Mouse (Mus musculus) lung, postnatal 0 days (tissue): ENCODE measurements around the gene Kalrn. TPM values are rescaled to one million over a fixed set of nuclear protein-coding genes. Genes with fewer than 3 reads are reported as not detected.
A peak's percentile ranks its signal among the peaks of the same experiment; 100 is the strongest.
"Not testable (repeated sequence)": the region's sequence is repeated elsewhere in the genome, so short reads cannot be mapped to it uniquely, and the experiment has no call there.

ENCODE experiments used
- ATAC-seq: fragments of 200-750 bp; cut with Nextera tagmentation; 2 replicates; pipeline ENCODE4 v1.8.0; 2017; ENCODE audit warnings: moderate library complexity
- DNase-seq: peaks from one replicate; pipeline ENCODE4 v3.0.0-alpha.2; 2016; ENCODE audit warnings: low spot score
- H3K27ac ChIP-seq: fragments of 300-500 bp; sonication (generic); 2 replicates; pipeline ENCODE4 v1.5.1; 2014; ENCODE audit warnings: antibody characterized with exemption, mild to moderate bottlenecking, low read length, mixed read lengths
- H3K27me3 ChIP-seq: fragments of 300-500 bp; sonication (generic); replicated peaks from 2 replicates; pipeline ENCODE4 v1.6.1; 2014; ENCODE audit warnings: low read length, mixed read lengths; ENCODE audit not compliant: insufficient read depth
- H3K36me3 ChIP-seq: fragments of 300-500 bp; sonication (generic); 2 replicates; pipeline ENCODE4 v1.6.1; 2014; ENCODE audit warnings: low read length, mixed read lengths; ENCODE audit not compliant: insufficient read depth
- H3K4me1 ChIP-seq: fragments of 300-500 bp; sonication (generic); 2 replicates; pipeline ENCODE4 v1.6.1; 2014; ENCODE audit warnings: antibody characterized with exemption, low read depth, low read length, mixed read lengths; ENCODE audit not compliant: insufficient read depth
- H3K4me2 ChIP-seq: fragments of 300-500 bp; sonication (generic); replicated peaks from 2 replicates; pipeline ENCODE4 v1.6.1; 2014; ENCODE audit warnings: low read depth, mild to moderate bottlenecking, low read length, moderate library complexity, mixed read lengths
- H3K4me3 ChIP-seq: fragments of 300-500 bp; sonication (generic); 2 replicates; pipeline ENCODE4 v1.5.1; 2014; ENCODE audit warnings: low read depth, low read length
- H3K9ac ChIP-seq: fragments of 300-500 bp; sonication (generic); replicated peaks from 2 replicates; pipeline ENCODE4 v1.6.1; 2014; ENCODE audit warnings: low read depth, mild to moderate bottlenecking
- H3K9me3 ChIP-seq: fragments of 300-500 bp; sonication (generic); 2 replicates; pipeline ENCODE4 v1.6.1; 2016; ENCODE audit warnings: low read length, mixed read lengths
- CTCF ChIP-seq: IDR thresholded peaks from 2 replicates; pipeline ENCODE4 v1.5.1; 2016; ENCODE audit warnings: antibody characterized with exemption, mild to moderate bottlenecking
- EP300 ChIP-seq: IDR thresholded peaks from 2 replicates; pipeline ENCODE4 v1.6.1; 2016; ENCODE audit warnings: antibody characterized with exemption, mild to moderate bottlenecking, control low read depth
- WGBS: fragments of 180-500 bp; shearing (Covaris S2); extraction: QIAGEN DNeasy Blood & Tissue Kit; methylation state at CpG from one replicate; pipeline ENCODE4 v1.1.7; 2014; 5-methylcytosine and 5-hydroxymethylcytosine counted together
- polyA plus RNA-seq: library from polyadenylated mRNA; unstranded; fragments of >200 nt; fragmentation: Nextera tagmentation; extraction: Ambion mirVana; gene quantifications from 2 replicates; pipeline ENCODE4 v1.2.1, GENCODE M21; 2015

Kalrn gene
- polyA plus RNA-seq, 1 experiment from 2014 or later, result 13.6 TPM

- Histone ChIP-seq H3K4me1 (no peaks in the 10 kb centered on the region), H3K4me3 (no peak overlapping the region), H3K36me3 (no peaks in the 10 kb centered on the region), H3K27me3 (no peaks in the 10 kb centered on the region), H3K27ac (no peak overlapping the region), H3K4me2 (no peak overlapping the region), H3K9me3 (no peaks in the 10 kb centered on the region), H3K9ac (no peak overlapping the region)
- WGBS, result 74% methylated on average over 1 of the region's 1 CpGs
- TF ChIP-seq EP300, result no peak
- TF ChIP-seq CTCF, result no peak
- DNase-seq, result no peak
- ATAC-seq, result no peak
Observed at GRCm38 (mm10) chr16:34308324-34308723, 265.0 kb downstream of the Kalrn start.

- no peak overlapping the region for H3K9ac ChIP-seq
- no peak for TF ChIP-seq EP300
- WGBS, result 61% methylated on average over 9 of the region's 9 CpGs
- no peak overlapping the region for H3K4me2 ChIP-seq
- no peak for ATAC-seq
- no peaks in the 10 kb centered on the region for H3K4me1 ChIP-seq
- H3K27ac ChIP-seq, result no peak overlapping the region
- DNase-seq, result no peak
- no peak overlapping the region for H3K4me3 ChIP-seq
- H3K36me3 ChIP-seq, result no peaks in the 10 kb centered on the region
- no peaks in the 10 kb centered on the region for H3K9me3 ChIP-seq
- no peaks in the 10 kb centered on the region for H3K27me3 ChIP-seq
Observed at GRCm38 (mm10) chr16:34307458-34307857, 265.9 kb downstream of the Kalrn start.

GRCm38 (mm10) chr16:34305586-34305985 lies 267.7 kb downstream of the Kalrn start:
- no peak overlapping the region for H3K4me3 ChIP-seq
- ATAC-seq (no peak), DNase-seq (no peak)
- H3K36me3 ChIP-seq, result no peaks in the 10 kb centered on the region
- H3K27me3 ChIP-seq, result no peaks in the 10 kb centered on the region
- no peaks in the 10 kb centered on the region for H3K9me3 ChIP-seq
- H3K4me1 ChIP-seq, result no peaks in the 10 kb centered on the region
- TF ChIP-seq CTCF (no peak), EP300 (no peak)
- WGBS, result 66% methylated on average over 4 of the region's 4 CpGs
- H3K9ac ChIP-seq, result no peak overlapping the region
- no peak overlapping the region for H3K27ac ChIP-seq
- H3K4me2 ChIP-seq, result no peak overlapping the region

GRCm38 (mm10) chr16:34303818-34304217 lies 269.5 kb downstream of the Kalrn start:
- H3K9me3 ChIP-seq, H3K4me1 ChIP-seq, H3K9ac ChIP-seq, H3K27me3 ChIP-seq, H3K4me3 ChIP-seq, DNase-seq, H3K4me2 ChIP-seq, H3K27ac ChIP-seq, H3K36me3 ChIP-seq: not testable (repeated sequence)
- WGBS, result 65% methylated on average over 4 of the region's 4 CpGs
- peak; percentile 70 for TF ChIP-seq CTCF
- peak; percentile 58; the same call in 1 of the 2 replicates for ATAC-seq

- Histone ChIP-seq H3K9ac (no peak overlapping the region), H3K4me3 (no peak overlapping the region), H3K27me3 (no peaks in the 10 kb centered on the region), H3K27ac (no peak overlapping the region), H3K4me1 (no peaks in the 10 kb centered on the region), H3K4me2 (no peak overlapping the region), H3K9me3 (no peaks in the 10 kb centered on the region), H3K36me3 (no peaks in the 10 kb centered on the region)
- no peak for DNase-seq
- 87% methylated on average over 1 of the region's 1 CpGs for WGBS
- TF ChIP-seq EP300 (no peak), CTCF (no peak)
- no peak for ATAC-seq
Observed at GRCm38 (mm10) chr16:34302503-34302902, 270.8 kb downstream of the Kalrn start.

- TF ChIP-seq CTCF (peak; percentile 56), EP300 (peak; percentile 49)
- H3K27ac ChIP-seq, result no peak overlapping the region
- WGBS, result 79% methylated on average over 1 of the region's 1 CpGs
- H3K4me1 ChIP-seq, result no peaks in the 10 kb centered on the region
- H3K27me3 ChIP-seq, result no peaks in the 10 kb centered on the region
- ATAC-seq (peak; percentile 47; the same call in 1 of the 2 replicates), DNase-seq (peak; percentile 29)
- no peaks in the 10 kb centered on the region for H3K36me3 ChIP-seq
- no peak overlapping the region for H3K4me3 ChIP-seq
- H3K4me2 ChIP-seq, result no peak overlapping the region
- H3K9ac ChIP-seq, result no peak overlapping the region
- H3K9me3 ChIP-seq, result no peaks in the 10 kb centered on the region
Observed at GRCm38 (mm10) chr16:34302063-34302462, 271.3 kb downstream of the Kalrn start.

- TF ChIP-seq CTCF (no peak), EP300 (no peak)
- DNase-seq (no peak), ATAC-seq (no peak)
- no peak overlapping the region for H3K4me3 ChIP-seq
- no peaks in the 10 kb centered on the region for H3K36me3 ChIP-seq
- WGBS, result 70% methylated on average over 2 of the region's 2 CpGs
- H3K27me3 ChIP-seq, result no peaks in the 10 kb centered on the region
- no peak overlapping the region for H3K27ac ChIP-seq
- H3K4me2 ChIP-seq, result no peak overlapping the region
- H3K9ac ChIP-seq, result no peak overlapping the region
- H3K4me1 ChIP-seq, result no peaks in the 10 kb centered on the region
- no peaks in the 10 kb centered on the region for H3K9me3 ChIP-seq
Observed at GRCm38 (mm10) chr16:34299226-34299625, 274.1 kb downstream of the Kalrn start.
